Mouse (Mus musculus): ENCODE results near the gene Gm45785. TPM values are rescaled to one million over a fixed set of nuclear protein-coding genes. Genes with fewer than 3 reads are reported as not detected.
A peak's percentile ranks its signal among the peaks of the same experiment; 100 is the strongest.

Gm45785 gene
- polyA plus RNA-seq, 1 experiment from 2014 or later: not detected

DNA sequence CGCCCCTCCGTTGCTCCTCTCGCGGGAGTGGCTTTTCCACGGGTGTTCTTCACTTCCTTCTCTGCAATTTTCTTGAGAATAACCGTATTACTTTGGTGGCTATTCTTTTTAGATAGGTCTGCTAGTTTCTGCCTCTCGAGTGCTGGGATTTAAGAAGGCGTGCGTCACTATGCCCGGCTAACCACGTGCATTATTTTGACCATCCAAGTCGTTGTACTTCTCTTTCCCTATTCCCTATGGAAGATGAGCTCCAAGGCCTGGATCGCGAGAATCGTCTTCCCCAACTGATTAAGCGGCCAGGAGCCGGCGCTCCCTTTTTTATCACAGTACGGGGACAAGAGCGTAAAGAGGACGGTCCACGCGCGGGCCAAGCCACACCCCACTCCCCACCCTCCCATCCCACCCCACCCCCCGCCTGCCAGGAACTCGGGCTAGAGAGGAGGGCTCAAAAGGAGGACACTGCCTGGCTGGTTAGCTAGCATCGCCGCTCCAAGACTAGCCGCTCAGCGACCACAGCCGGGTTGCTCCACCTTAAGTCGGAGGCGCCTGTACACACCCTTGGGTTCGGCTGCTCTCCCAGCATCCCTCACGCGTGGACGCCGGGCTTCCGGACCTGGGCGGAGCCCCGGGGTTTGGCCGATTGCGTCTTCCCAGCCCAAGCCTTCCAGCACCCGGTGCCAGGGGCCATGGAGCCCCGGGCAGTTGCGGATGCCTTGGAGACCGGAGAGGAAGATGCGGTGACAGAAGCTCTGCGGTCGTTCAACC is 836 bp upstream of the Gm45785 start, which contains the start of gene Ric8a:
TSS of gene Ric8a (plus strand) at position 173 of the 765 bp plus-strand sequence.
- Histone ChIP-seq H3K9ac (replicated peaks) (peak within 1 kb of the TSS; percentile 78), H3K9me3 (no peaks in the 10 kb centered on the region), H3K27me3 (no peaks in the 10 kb centered on the region), H3K4me3 (peak within 1 kb of the TSS; percentile 68), H3K4me2 (replicated peaks) (peak within 1 kb of the TSS; percentile 86), H3K36me3 (peaks cover 39% of the 10 kb centered on the region), H3K4me1 (peaks cover 32% of the 10 kb centered on the region), H3K27ac (replicated peaks) (peak within 1 kb of the TSS; percentile 92)
- whole genome bisulfite sequencing: under 1% methylated on average over 50 of the region's 50 CpGs
- ATAC-seq (replicated peaks): peak; percentile 81

GRCm38 (mm10) chr7:140855181-140855580 is 950 bp downstream of the Gm45785 start:
- Histone ChIP-seq H3K4me3 (peak overlapping the region; percentile 68), H3K27ac (replicated peaks) (no peak overlapping the region), H3K36me3 (peaks cover 32% of the 10 kb centered on the region), H3K9me3 (no peaks in the 10 kb centered on the region), H3K4me1 (peaks cover 32% of the 10 kb centered on the region), H3K4me2 (replicated peaks) (peak overlapping the region; percentile 86), H3K27me3 (no peaks in the 10 kb centered on the region), H3K9ac (replicated peaks) (peak overlapping the region; percentile 78)
- no peak for ATAC-seq (replicated peaks)
- WGBS: 79% methylated on average over 9 of the region's 9 CpGs

- Histone ChIP-seq H3K4me1 (peaks cover 29% of the 10 kb centered on the region), H3K9ac (replicated peaks) (no peak overlapping the region), H3K4me3 (no peak overlapping the region), H3K36me3 (peaks cover 29% of the 10 kb centered on the region), H3K9me3 (no peaks in the 10 kb centered on the region), H3K27ac (replicated peaks) (no peak overlapping the region), H3K4me2 (replicated peaks) (no peak overlapping the region), H3K27me3 (no peaks in the 10 kb centered on the region)
- no peak for ATAC-seq (replicated peaks)
- WGBS: 93% methylated on average over 18 of the region's 18 CpGs
Observed at GRCm38 (mm10) chr7:140854483-140854882, 1.6 kb downstream of the Gm45785 start.

DNA sequence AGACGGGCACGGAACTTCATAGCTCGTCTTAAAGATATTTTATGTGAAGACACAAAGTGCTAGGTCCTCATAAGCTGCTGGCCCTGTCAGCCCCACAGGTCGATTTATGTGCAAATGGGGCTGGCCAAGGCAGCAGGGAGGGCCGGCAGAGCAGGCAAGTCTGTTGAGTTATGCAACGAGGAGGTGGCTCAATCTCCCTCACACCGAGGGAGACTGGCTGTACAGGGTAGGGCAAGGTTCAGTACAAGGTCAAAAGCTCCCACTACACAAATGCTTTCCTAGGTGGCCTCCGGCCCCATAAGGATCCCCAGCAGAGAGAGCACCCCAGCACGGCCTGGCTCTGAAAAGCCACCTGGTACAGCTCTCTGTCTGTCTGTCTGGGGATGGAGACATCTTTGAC is 2.7 kb downstream of the Gm45785 start:
- Histone ChIP-seq H3K4me3 (no peak overlapping the region), H3K27me3 (no peaks in the 10 kb centered on the region), H3K27ac (replicated peaks) (no peak overlapping the region), H3K9ac (replicated peaks) (no peak overlapping the region), H3K9me3 (no peaks in the 10 kb centered on the region), H3K36me3 (peaks cover 27% of the 10 kb centered on the region), H3K4me2 (replicated peaks) (no peak overlapping the region), H3K4me1 (peaks cover 18% of the 10 kb centered on the region)
- no peak for ATAC-seq (replicated peaks)
- 84% methylated on average over 9 of the region's 9 CpGs for WGBS

DNA sequence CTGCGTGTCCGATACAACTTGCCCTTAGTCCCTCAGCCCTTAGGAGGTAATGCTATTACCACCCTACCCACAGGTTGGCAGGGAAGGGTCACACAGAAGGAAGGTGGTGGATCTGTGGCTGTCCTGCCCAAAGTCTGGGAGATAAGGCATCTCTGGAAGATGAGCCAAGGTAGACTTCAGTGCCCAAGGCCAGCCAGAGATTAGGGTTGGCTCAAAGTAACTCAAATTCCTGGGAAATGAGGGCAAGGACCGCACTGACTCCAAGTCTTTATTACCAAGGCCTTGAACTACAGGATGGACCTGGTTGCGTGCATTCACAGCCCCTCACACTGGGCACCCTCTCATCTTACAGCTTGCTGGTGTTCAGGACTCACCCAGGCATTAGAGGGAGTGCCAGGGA is 4.2 kb downstream of the Gm45785 start:
- no peak overlapping the region for H3K27ac ChIP-seq (replicated peaks)
- no peak overlapping the region for H3K4me3 ChIP-seq
- H3K27me3 ChIP-seq: no peaks in the 10 kb centered on the region
- H3K36me3 ChIP-seq: peaks cover 27% of the 10 kb centered on the region
- no peak for ATAC-seq (replicated peaks)
- H3K4me2 ChIP-seq (replicated peaks): no peak overlapping the region
- WGBS: 93% methylated on average over 4 of the region's 4 CpGs
- H3K4me1 ChIP-seq: peaks cover 13% of the 10 kb centered on the region
- no peaks in the 10 kb centered on the region for H3K9me3 ChIP-seq
- H3K9ac ChIP-seq (replicated peaks): no peak overlapping the region

GRCm38 (mm10) chr7:140848591-140848990 is 7.5 kb downstream of the Gm45785 start:
- Histone ChIP-seq H3K9me3 (no peaks in the 10 kb centered on the region), H3K36me3 (peaks cover 20% of the 10 kb centered on the region), H3K4me3 (no peak overlapping the region), H3K9ac (replicated peaks) (no peak overlapping the region), H3K4me1 (peaks cover 3% of the 10 kb centered on the region; the same call in 1 of the 2 replicates), H3K27me3 (no peaks in the 10 kb centered on the region; the same call in 1 of the 2 replicates), H3K4me2 (replicated peaks) (no peak overlapping the region), H3K27ac (replicated peaks) (no peak overlapping the region)
- ATAC-seq (replicated peaks): no peak
- 89% methylated on average over 10 of the region's 10 CpGs for WGBS

DNA sequence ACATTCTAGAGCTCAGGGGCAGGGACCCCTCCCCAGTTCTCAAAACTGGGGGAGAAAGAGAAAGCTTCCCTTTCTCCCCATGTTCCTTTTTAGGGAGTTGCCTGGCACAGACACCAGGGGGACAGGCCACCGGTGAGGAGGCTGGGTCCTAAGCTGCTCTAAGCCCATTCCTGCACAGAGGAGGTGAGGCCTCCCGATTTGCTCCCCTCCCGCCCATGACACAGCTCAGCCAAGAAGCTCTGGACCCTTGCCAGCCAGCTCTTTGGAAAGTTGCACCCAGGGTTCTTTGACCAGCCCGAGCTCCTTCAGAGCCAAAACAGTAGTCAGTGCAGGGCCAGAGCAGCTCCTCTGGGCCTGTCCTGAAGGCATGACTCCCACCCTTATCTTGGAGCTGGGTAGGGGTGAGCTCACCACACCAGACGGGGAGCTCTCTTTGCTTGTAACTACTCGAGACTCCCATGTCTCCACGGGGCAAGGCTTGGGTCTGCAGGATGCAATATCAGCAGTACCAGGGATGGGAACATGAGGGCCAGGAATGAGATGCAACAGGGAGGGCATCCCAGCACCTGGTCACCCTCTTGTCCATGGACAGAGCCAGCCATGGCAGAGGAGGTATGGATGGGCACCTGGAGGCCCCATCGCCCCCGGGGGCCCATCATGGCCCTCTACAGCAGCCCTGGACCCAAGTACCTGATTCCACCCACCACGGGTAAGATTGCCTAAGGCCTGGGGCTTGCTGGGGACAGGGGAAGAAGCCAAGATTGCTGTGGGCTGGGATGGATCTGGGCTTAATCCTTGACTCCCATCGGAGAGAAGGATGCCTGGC is 8.2 kb downstream of the Gm45785 start, which contains the start of gene Odf3:
TSS of gene Odf3 (plus strand) at position 51 of the 826 bp plus-strand sequence.
- H3K4me2 ChIP-seq (replicated peaks): no peak within 1 kb of the TSS
- peaks cover 13% of the 10 kb centered on the region for H3K36me3 ChIP-seq
- 62% methylated on average over 11 of the region's 11 CpGs for WGBS
- H3K4me3 ChIP-seq: no peak within 1 kb of the TSS
- no peaks in the 10 kb centered on the region; the same call in 1 of the 2 replicates for H3K27me3 ChIP-seq
- ATAC-seq (replicated peaks): no peak
- no peak within 1 kb of the TSS for H3K27ac ChIP-seq (replicated peaks)
- no peak within 1 kb of the TSS for H3K9ac ChIP-seq (replicated peaks)
- H3K9me3 ChIP-seq: no peaks in the 10 kb centered on the region
- H3K4me1 ChIP-seq: peaks cover 3% of the 10 kb centered on the region; the same call in 1 of the 2 replicates

GRCm38 (mm10) chr7:140846676-140847075 is 9.5 kb downstream of the Gm45785 start:
- Histone ChIP-seq H3K4me3 (no peak overlapping the region), H3K27me3 (peaks cover 3% of the 10 kb centered on the region; the same call in 1 of the 2 replicates), H3K4me2 (replicated peaks) (no peak overlapping the region), H3K27ac (replicated peaks) (no peak overlapping the region), H3K9me3 (no peaks in the 10 kb centered on the region), H3K36me3 (peaks cover 3% of the 10 kb centered on the region; the same call in 1 of the 2 replicates), H3K9ac (replicated peaks) (no peak overlapping the region), H3K4me1 (peaks cover 3% of the 10 kb centered on the region; the same call in 1 of the 2 replicates)
- no peak for ATAC-seq (replicated peaks)
- WGBS: 84% methylated on average over 10 of the region's 10 CpGs

DNA sequence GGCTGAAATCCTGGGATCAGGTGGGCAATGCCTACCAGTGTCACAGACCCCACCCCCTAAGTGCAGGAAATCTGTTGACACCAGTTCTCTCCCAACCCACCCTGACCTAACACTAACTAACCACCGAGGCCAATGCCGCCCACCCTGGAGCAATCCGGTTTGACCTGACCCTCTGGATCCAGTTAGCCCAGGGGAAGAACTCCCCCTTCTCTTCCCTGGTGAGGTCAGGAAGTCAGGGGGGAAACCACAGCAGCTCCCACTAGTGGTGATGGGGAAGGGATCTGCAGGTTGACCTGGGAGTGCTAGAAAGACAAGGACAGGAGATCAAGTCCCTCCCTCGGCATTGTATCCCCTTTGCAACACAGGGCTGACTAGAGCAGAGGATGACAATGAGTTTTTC is 10.4 kb downstream of the Gm45785 start:
- H3K4me2 ChIP-seq (replicated peaks): no peak overlapping the region
- H3K4me1 ChIP-seq: peaks cover 3% of the 10 kb centered on the region; the same call in 1 of the 2 replicates
- no peak overlapping the region for H3K9ac ChIP-seq (replicated peaks)
- no peak for ATAC-seq (replicated peaks)
- H3K36me3 ChIP-seq: no peaks in the 10 kb centered on the region
- H3K27me3 ChIP-seq: peaks cover 3% of the 10 kb centered on the region; the same call in 1 of the 2 replicates
- no peak overlapping the region for H3K27ac ChIP-seq (replicated peaks)
- no peaks in the 10 kb centered on the region for H3K9me3 ChIP-seq
- 75% methylated on average over 4 of the region's 4 CpGs for WGBS
- no peak overlapping the region for H3K4me3 ChIP-seq

DNA sequence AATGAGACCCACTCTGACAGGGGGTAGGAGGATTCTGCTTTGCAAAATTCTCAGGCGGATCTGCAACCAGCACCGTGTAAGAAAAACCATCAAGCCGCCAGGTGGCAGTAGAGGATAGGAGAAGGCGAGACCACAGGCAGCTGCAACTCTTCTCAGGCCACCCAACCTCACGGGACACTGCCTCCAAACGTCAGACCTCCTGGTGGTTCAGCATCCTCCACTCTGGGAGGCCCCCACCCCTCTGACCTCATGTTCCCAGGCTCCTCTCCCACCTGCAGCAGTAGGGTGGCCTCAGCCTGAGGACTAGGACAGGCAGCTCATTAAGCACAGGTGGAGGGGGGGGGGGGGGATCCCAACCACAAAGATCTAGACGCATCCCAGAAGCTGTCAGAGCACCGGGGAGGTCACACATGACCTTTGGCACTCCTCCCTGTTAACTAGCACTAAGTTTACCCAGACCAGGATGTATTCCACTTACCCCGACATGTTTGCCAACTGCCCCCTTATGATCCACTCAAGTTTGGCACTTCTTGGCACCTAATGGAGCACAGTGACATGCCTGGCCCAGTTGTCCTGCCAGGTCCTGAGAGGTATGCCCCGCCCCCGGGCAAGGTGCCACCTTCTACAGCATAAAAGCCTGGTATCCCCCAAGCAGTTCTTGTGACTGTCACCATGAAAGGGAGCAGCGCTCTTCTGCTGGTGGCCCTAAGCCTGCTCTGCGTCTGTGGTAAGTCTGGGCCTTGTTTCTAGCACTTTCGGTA is 11.0 kb downstream of the Gm45785 start, which contains the start of gene Scgb1c1:
TSS of gene Scgb1c1 (plus strand) at position 643 of the 761 bp plus-strand sequence.
- no peak within 1 kb of the TSS for H3K27ac ChIP-seq (replicated peaks)
- peaks cover 3% of the 10 kb centered on the region; the same call in 1 of the 2 replicates for H3K27me3 ChIP-seq
- H3K4me1 ChIP-seq: peaks cover 3% of the 10 kb centered on the region; the same call in 1 of the 2 replicates
- H3K36me3 ChIP-seq: no peaks in the 10 kb centered on the region
- no peak within 1 kb of the TSS for H3K9ac ChIP-seq (replicated peaks)
- H3K9me3 ChIP-seq: no peaks in the 10 kb centered on the region
- WGBS: 29% methylated on average over 14 of the region's 14 CpGs
- H3K4me3 ChIP-seq: no peak within 1 kb of the TSS
- no peak within 1 kb of the TSS; the same call in 1 of the 2 replicates for H3K4me2 ChIP-seq (replicated peaks)
- peak; percentile 85 for ATAC-seq (replicated peaks)

GRCm38 (mm10) chr7:140843806-140844205 is 12.3 kb downstream of the Gm45785 start:
- no peaks in the 10 kb centered on the region for H3K36me3 ChIP-seq
- no peaks in the 10 kb centered on the region for H3K9me3 ChIP-seq
- H3K27me3 ChIP-seq: peaks cover 3% of the 10 kb centered on the region; the same call in 1 of the 2 replicates
- WGBS: 87% methylated on average over 7 of the region's 7 CpGs
- H3K4me3 ChIP-seq: no peak overlapping the region
- peaks cover 5% of the 10 kb centered on the region; the same call in 1 of the 2 replicates for H3K4me1 ChIP-seq
- no peak overlapping the region for H3K27ac ChIP-seq (replicated peaks)
- no peak overlapping the region for H3K9ac ChIP-seq (replicated peaks)
- no peak for ATAC-seq (replicated peaks)
- no peak overlapping the region for H3K4me2 ChIP-seq (replicated peaks)
